Mouse (Mus musculus) liver, adult 2 months (tissue): ENCODE results near the gene Lekr1.

ENCODE experiments used
- CTCF ChIP-seq: fragments of 200-500 bp; IDR thresholded peaks from 2 replicates; pipeline ENCODE4 v1.5.1; 2011; ENCODE audit warnings: low read depth, low read length, control low read depth
- POLR2A ChIP-seq: fragments of 200-500 bp; IDR thresholded peaks from 2 replicates; pipeline ENCODE4 v1.6.1; 2011; ENCODE audit warnings: low read length, control low read depth; ENCODE audit not compliant: insufficient read depth; ENCODE audit errors: extremely low read depth

- no peak for TF ChIP-seq CTCF
- no peak for TF ChIP-seq POLR2A
Observed at GRCm38 (mm10) chr3:65858741-65859348, 192.8 kb downstream of the Lekr1 start.
